Mouse (Mus musculus) spleen, embryonic (tissue): Measurements from ENCODE around the gene Mybbp1a.

Experiments
- CTCF ChIA-PET: fragments of 350-600 bp; sonication (Branson Sonifier 250); formaldehyde crosslinking; loops from one replicate; lab custom pipeline; 2022; lab: Charles Lee

Gene Mybbp1a

DNA sequence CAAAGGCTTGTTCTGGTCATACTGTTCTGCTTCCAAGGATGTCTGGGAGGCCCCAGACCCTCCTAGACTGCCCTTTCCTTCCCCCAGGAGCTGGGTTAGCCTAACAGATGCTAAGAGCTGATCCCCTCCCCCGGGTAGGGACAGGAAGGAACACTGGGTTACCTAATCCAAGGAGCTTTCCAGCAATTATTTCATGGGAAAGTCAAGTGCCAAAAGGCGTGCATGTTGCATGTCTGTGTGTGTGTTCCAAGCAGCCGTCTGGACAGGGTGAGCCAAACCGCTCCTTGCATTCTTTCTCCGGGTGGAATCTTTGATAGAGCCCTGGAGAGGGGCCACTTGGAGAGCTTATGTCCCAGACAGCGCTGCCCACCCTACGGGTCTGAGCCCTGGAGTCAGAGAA, 28.1 kb upstream of the Mybbp1a start:
- CTCF ChIA-PET, result interaction anchor here (0.7 kb wide), 1 partner anchor 70 kb away, joined by 6 read pairs; no protein-coding TSS in a partner anchor

DNA sequence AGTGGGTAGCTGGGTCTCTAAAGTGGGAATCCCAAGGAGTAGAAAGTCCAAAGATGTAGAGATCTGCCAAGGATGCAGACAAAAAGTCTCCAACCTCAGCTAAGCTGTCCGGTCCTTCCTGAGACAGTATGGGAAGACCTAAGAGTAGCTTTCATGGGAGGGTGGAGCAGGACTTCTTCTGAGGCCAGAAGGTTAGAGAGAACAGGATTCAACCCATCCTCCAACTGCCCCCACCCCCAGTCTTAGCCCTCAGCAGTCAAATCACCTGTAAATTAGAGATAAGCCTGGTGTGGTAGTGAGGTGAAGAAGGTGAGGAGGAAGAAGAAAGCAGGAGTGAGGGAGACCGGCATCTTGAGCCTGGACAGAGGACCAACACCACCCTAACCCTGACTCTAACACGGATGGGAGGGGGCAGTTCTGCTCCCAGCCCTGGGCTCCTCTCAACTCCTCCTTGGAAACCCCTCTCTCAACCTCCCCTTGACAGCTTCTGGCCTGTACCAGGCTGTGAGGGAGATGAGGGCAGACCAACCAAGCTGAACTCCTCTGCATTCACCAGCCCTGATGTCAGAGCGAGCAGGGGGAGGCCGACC, 27.5 kb upstream of the Mybbp1a start:
- CTCF ChIA-PET, result no interaction called here

DNA sequence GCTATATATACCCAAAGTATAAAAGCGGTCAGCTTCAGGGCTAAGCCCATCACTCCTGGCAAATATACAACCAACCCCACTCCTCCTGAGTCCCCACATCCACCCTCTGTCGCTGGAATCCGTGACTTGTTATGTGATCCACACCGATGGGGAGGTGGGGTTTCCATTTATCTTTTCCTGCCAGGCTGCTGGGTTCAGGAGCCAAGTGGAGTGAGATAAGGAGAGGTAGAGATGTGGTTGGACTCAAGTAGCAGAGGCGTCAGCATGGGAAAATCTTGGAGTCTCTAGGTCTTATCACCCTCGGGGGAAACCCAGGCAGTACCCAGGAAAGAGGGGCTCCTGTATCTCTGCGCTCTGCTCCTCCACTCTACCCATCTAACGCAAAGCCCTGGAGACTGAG, 26.0 kb upstream of the Mybbp1a start:
- CTCF ChIA-PET, result no interaction called here

DNA sequence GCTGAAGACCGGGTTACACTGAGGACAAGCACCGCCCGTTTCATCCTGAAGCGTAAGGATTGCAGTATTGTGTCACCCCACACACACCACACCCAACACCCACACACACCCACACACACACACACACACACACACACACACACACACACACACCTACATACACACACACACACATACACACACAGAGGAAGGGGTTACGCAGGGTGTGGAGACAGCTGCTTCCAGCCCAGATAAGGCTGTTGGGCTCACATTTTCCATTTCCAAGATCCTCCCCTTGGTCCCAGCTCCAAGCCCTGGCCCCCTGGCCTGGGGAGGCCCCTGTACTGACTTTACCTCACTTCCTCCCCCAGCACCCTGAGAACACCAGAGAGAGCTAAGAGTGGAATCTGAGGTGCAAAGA, 24.5 kb upstream of the Mybbp1a start:
- CTCF ChIA-PET, result interaction anchor here (0.7 kb wide), 1 partner anchor 76 kb away, joined by 12 read pairs; no protein-coding TSS in a partner anchor

DNA sequence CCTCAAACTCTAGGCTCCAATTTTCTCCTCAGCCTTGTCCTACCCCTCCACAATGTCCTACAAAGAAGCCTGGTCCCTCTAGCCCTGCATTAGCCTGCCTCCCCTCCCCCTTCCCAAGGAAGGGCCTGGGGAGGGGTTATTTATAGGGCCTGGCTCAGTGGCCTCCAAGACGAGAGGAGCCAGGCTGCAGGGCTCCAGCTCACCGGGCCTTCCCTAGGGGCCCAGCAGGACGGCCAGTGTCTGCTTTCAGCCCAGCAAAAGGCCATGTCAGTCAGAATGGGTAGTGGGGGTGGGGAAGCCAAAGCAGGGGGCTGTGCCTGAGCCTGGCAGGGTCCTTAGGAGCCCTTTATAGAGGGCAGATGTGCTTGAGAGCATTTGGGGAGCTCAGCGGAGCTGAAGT, 23.8 kb upstream of the Mybbp1a start:
- CTCF ChIA-PET, result no interaction called here

DNA sequence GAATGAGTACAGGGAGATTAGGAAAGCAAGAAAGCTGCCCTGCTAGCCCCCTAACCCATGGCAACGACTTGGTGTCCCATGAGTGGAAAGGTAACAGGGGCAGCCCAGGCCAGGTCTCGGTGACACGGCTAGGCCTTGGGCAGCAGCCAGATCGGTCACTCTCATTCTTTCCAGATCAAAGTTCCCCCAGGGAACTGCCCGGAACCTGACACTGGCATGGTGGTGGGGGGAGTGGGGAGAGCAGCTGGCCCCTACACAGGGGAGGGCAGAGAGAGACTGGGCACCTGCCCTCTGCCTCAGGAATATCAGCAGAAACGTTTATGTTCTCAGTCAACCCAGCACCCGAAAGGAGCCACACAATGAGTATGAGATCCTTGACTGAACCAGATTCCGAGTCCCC, 22.9 kb upstream of the Mybbp1a start:
- CTCF ChIA-PET, result no interaction called here

DNA sequence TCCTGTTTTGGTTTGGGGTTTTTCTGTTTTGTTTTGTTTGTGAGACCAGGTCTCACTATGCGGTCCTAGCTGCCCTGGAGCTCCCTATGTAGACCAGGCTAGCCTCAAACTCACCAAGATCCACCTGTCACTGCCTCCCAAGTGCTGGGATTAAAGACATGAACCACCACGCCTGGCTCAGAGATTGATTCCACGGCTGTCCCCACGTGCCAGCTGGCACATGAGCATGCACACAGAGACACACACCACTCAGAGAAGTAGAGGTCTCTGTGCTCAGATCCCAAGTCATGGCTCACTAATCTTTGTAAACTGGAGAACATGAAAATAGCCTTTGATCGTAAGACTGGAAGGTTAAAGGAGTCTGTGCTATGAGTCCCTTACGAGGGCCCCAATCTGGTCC, 22.1 kb upstream of the Mybbp1a start:
- CTCF ChIA-PET, result no interaction called here

DNA sequence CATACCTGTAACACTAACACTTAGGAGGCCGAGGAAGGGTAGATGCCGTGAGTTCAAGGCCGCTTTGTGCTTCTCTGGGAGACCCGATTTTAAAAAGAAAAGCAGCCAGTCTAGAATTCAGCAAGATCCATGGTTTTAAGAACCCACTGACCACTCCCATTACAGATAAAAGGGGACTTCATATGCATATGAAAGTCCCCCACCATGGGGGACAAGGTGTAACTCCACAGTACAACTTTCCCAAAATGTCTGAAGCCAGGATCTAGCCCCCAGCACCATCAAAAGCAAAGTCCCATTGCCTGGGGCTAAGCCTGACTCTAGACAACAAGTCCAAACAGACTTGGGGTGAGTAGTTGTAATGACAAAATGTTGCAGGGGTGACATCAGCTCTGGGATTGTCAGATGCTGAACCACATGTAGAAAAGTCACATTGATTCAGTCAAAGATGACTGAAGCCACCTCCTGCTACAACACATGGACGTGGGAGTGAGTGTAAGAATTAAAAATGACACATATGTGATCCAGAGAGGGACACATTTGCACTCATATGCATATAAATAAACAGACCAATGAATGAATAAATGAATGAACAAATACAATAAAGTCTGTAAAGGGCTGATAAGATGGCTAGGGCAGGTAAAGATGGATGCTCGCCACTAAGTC, 20.6 kb upstream of the Mybbp1a start:
- CTCF ChIA-PET, result no interaction called here

DNA sequence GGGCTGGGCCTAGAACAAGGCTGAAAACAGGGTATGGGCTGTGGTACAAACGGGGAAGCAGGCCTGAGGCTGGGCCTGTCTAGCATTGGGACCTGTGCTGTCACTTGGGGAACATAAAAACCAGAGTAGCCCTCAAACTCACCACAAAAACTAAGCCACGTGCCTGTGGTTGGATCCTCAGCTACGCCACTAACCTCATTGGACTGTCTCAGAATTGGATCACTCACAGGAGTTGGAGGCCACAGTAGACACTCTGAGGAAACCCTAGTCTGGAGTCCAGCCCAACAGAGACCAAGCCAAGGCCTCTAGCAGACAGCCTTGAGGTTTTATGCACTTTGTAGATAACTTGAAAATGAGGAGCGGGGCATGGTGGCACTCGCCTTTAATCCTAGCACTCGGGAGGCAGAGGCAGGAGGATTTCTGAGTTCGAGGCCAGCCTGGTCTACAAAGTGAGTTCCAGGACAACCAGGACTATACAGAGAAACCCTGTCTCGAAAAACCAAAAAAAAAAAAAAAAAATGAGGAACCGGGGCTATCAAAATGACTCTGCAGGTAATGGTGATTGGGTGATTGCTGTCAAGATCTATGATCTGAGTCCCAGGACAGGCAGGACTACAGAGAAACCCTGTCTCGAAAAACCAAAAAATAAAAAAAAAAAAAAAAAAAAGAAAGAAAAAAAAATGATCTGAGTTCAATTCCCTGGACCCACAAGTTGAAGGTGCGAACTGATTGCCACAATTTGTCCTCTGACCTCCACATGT, 19.5 kb upstream of the Mybbp1a start:
- CTCF ChIA-PET, result no interaction called here

DNA sequence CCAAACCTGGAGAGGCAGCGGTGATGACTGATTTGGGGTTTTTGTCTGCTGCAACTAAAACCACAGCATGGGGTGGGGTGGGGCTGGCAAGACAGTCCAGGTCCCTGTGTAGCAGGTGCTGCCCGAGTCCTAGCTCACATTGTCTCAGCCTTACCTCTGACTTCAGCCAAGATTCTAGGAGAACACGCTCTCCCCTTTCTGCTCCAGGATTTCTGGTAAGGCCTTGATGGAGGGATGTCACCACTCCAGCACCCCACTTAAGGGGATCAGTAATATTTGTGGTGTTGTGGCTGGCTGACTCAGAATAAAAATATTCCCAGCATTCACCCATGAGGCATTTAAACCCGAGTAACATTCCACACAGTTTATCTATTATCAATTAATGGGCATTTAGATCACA, 17.5 kb upstream of the Mybbp1a start:
- CTCF ChIA-PET, result no interaction called here

DNA sequence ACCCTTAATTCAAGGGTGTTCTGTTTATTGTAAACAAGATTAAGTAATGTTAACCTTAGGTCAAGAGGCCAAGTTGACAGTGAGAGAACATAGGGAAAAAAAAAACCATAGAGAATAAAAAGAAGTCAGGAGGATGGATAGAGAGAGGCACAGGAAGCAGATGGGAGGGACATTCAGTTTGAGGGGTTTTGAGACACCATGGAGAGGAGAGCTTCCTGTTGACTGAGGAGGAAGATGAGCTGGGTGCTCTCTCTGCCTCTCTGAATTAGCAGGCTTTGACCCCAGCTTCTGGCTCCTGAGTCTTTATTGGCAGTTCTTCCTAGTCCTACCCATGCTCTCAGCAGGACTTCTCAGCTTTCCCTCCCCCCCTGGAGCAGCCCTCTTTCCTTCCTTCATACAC, 16.0 kb upstream of the Mybbp1a start:
- CTCF ChIA-PET, result no interaction called here

DNA sequence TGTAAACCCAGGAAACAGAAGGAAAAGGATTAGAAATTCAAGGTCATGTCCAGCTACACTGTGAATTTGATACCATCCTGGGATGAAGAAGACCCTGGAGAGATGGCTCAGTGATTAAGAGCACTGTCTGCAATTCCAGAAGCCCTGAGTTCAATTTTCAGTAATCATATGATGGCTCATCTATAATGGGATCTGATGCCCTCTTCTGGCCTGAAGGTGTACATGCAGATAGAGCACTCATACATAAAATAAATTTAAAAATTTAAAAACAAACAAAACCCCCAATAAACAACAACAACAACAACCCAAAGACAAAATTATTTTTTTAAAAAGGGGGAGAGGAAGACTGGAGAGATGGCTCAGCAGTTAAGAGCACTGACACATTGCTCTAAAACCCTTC, 14.3 kb upstream of the Mybbp1a start:
- CTCF ChIA-PET, result interaction anchor here (1.0 kb wide), 1 partner anchor 83 kb away, joined by 3 read pairs; no protein-coding TSS in a partner anchor

DNA sequence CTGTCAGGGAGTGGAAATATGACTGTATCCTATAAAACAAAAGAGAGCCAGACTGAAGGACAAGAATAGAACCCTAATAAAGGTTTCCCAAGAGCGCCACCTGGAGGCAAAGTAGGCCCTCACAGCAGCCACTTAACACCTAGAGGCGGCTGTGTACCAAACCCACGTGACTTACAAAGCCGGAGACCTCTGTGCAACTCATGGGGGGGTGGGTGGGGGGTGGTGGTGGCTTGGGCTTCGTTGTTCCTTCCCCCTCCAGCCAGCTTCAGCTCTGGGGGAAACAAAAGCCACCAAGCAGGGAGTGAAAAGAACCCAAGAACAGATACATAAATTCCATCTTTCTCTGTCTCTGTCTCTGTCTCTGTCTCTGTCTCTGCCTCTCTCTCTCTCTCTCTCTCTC, 12.5 kb upstream of the Mybbp1a start:
- CTCF ChIA-PET, result interaction anchor here (0.7 kb wide), 1 partner anchor 67 kb away, joined by 3 read pairs; no protein-coding TSS in a partner anchor

DNA sequence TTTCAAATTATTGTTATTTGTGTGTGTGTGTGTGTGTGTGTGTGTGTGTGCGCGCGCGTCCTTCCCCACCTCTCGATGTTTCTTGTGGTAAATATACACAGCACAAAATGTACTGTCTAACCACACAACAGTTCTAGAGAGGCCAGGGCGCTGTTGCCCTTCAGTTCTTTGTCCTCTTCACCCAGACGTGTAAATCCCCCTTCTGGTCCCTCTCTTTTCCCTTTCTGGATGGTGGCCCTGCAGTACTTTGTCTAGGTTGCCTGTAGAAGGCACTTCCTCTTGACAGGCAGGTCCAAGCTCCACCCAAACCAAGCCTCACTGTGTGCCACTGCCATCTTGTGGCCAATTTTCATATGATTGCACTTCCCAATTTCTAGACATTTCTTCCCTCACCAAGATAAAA, 11.9 kb upstream of the Mybbp1a start:
- CTCF ChIA-PET, result interaction anchor here (1.0 kb wide), 1 partner anchor 10 kb away, joined by 3 read pairs; no protein-coding TSS in a partner anchor

DNA sequence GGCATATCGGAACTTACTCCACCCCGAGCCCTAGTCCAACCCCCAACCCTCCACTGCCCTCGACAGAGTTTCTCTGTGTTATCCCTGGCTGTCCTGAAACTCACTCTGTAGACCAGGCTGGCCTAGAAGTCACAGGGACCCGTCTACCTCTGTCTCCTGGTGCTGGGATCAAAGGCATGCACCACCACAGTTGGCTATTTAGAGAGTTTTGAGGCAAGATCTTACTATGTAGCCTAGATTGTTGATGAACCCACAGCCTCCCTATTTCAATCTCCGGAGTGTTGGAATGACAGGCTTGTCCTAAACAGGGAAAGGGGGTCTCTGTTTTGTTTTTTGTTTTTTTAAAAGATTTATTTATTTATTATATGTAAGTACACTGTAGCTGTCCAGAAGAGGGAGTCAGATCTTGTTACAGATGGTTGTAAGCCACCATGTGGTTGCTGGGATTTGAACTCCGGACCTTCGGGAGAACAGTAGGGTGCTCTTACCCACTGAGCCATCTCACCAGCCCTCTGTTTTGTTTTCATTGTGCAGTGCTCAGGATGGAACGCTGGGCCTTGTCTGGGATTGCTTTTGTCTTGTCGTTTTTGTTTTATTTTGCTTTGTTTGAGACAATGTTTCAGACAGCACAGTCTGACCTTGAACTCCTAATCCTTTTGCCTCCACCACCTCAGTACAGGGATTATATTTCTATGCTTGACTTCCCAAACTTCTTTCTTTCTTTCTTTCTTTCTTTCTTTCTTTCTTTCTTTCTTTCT, 10.7 kb upstream of the Mybbp1a start:
- CTCF ChIA-PET, result interaction anchor here (0.6 to 1.0 kb wide), 2 partner anchors 9 to 777 kb away, joined by 3 to 5 read pairs; no protein-coding TSS in a partner anchor

DNA sequence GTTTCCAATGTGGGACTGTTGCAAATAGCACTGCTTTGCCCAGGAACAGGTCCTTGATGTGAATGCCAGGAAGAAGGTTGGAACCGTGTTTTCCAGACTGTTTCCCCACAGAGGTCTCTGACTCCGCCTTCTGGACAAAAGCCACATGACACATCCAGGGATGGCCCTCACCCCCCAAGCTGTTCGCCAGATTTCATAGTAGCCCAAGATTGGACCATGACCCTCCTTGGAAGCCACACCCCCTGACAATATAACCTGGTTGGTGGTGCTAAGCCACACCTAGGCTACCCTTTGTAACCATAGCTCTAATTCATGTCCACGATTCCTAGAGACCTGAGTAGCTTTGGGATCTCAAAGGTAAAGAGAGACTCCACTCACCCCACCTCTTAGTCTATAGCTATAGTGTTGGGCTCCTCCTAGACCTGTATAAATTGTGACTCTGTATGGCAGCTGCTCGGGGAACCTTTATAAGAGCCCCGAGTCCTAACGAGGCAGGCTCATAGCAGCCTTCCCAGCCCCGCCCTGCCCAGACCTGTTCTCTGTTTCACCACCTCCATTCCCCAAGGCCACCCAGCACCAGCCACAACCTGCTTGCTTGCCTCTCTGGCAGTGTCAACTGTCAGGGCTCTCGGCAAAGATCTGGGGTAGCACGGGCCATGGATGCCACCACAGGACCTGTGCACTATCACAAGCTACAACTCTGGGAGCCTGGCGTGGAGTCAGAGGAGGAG, 6.0 kb upstream of the Mybbp1a start, which contains the start of gene Ggt6:
TSS of gene Ggt6 (plus strand) at position 564 of the 731 bp plus-strand sequence.
- CTCF ChIA-PET, result interaction anchor here (1.1 kb wide), 1 partner anchor 95 kb away, joined by 4 read pairs; no protein-coding TSS in a partner anchor

DNA sequence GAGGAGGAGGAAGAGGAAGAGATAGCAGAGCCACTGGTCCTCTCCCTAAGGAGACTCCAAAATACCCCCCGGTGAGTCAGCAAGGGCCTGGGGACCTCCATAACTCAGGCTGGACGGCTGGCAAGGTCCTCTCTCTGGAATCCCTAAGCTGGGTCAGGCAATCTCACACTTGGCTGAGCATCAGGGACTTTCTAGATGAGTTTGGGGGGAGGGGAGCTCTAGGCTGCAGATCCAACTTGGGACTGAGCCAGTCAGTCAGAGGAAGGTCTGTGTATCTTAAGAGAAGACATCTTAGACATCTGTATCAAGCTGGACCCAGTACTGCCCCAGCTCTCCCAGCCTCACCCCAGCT, 5.5 kb upstream of the Mybbp1a start:
- CTCF ChIA-PET, result interaction anchor here (1.1 kb wide), 1 partner anchor 95 kb away, joined by 4 read pairs; no protein-coding TSS in a partner anchor

DNA sequence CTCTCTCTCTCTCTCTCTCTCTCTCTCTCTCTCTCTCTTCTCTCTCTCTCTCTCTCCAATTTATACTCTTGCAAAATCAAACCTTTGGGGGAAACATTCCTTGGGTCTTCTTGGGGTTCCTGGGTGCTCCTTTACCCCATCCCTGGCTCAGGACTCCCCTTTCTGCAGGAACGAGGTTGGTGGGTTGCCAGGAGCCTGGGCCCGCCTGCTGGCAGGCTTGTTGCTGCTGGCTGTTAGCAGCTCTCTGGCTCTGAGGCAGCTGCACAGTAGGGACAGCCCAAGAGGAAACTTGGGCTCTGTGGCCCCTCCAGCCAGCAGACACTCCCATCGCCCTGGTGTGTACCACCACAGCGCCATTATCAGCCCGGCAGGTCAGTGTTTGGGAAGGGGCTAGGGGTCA, 4.9 kb upstream of the Mybbp1a start:
- CTCF ChIA-PET, result interaction anchor here (1.1 kb wide), 1 partner anchor 96 kb away, joined by 4 read pairs; no protein-coding TSS in a partner anchor

DNA sequence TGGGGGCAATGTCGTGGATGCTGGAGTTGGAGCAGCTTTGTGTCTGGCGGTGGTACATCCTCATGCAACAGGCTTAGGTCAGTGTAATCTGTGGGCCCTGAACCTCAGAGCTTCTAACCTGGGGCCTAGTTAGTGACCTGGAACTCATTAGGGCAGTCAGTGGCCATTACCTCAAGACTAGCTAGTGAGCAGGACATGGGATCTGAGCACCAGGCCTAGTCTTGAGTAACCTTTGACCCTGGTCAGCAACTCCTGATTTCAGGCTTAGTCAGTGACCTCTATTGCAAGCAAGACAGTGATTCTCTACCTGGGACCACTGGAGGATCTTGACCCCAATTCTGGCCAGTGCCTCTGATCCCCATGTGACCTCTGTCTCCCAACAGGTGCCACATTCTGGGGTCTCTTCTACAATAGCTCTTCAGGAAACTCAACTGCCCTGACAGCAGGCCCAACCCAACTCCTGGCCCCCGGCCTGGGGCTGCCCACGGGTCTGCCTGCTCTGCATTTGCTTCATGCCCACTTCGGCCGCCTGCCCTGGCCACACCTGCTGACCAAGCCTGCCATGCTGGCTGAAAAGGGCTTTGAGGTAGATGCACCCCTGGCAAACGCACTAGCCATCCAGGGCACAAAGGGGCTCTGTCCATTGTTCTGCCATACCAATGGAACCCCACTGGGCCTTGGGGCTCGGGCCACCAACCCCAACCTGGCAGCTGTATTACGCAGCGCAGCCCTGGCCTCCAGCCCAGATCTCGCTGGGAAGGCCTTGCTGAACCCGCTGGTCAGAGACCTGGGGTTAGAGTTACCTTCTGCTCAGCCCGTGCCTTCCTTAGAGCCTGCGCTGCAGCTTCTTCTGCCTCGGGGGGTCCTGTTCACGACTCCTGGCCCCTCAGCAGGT, 4.2 kb upstream of the Mybbp1a start:
- CTCF ChIA-PET, result no interaction called here

DNA sequence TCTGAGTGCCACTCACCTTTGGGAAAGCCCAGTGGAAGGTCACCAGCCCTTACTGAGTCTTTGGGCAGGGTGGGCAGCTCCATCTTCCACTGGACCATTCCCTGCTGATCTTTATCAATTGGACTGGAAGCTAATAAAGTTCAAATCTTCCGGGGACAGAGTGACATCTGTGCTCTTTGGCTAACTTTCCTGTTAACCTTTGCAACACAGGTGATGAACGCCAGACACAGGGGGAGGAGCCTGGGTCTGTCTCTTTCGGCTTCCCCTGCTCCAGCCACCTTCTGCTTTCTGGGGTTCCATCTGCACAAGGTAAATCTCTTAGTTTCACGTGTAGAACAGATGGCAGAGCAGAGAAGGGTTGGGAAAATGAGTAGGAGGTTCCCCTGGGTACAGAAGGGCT, 2.7 kb upstream of the Mybbp1a start:
- CTCF ChIA-PET, result no interaction called here
